Mouse (Mus musculus): ENCODE measurements at regions not wholly inside any gene's neighbourhood (a gene's known extent, or its start where the extent isn't known, plus 50 kb on each side); places are given as distances from the start of the nearest gene placed in this dataset.
A peak's percentile ranks its signal among the peaks of the same experiment; 100 is the strongest.

- H3K9ac ChIP-seq, result no peak overlapping the region
- H3K36me3 ChIP-seq (ENCODE audit: poor library complexity, severe bottlenecking), result no peaks in the 10 kb centered on the region
- ATAC-seq, result no peak
- H3K4me2 ChIP-seq, result no peak overlapping the region
- no peaks in the 10 kb centered on the region for H3K4me1 ChIP-seq
- no peak overlapping the region for H3K27ac ChIP-seq
- WGBS, result 76% methylated on average over 11 of the region's 11 CpGs
- H3K4me3 ChIP-seq, result no peak overlapping the region
- H3K27me3 ChIP-seq, result peaks cover 10% of the 10 kb centered on the region
- H3K9me3 ChIP-seq (replicated peaks), result no peaks in the 10 kb centered on the region
Measured at GRCm38 (mm10) chr6:100176914-100177560, 110.2 kb downstream of the Rybp start.

DNA sequence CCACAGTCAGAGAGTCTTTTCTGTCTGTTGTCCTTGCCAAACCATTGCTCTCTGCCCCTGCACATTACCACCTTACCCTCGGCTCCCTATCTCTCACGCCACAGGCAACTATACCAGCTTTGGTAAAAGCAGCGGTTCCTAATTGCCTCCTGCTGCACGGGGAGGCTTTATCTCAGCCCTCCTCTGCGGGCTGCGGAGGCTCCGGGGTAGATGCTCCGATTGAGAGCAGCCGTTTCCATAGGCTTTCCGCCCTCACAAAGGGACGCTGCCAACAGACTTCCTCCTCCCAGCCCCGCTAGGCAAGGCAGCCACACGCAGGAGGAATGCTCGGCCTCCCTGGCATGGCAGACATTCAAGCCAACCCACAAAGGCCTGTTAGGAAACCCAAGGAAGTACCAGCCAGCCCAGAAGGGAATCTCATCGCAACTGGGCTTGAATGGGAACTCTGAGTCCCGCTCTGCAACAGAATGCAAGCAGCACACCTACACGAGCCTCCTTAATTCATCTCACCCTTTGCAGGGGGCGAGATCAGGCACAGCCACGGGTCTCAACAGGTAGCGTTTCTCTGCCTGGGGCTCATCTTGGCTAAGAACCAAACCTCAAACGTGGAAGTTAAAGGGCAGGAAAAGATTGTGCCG, 116.5 kb downstream of the Rybp start:
- H3K36me3 ChIP-seq (ENCODE audit: poor library complexity, severe bottlenecking), result no peaks in the 10 kb centered on the region
- 0 out of 2 replicates have a peak overlapping the region, but pooled peaks have one; percentile 32 for H3K27ac ChIP-seq
- 3% methylated on average over 22 of the region's 22 CpGs for WGBS
- ATAC-seq, result peak; percentile 59
- H3K9ac ChIP-seq, result peak overlapping the region; percentile 53
- peak overlapping the region; percentile 53 for H3K4me2 ChIP-seq
- peaks cover 19% of the 10 kb centered on the region for H3K27me3 ChIP-seq
- H3K4me3 ChIP-seq, result peak overlapping the region; percentile 18
- peaks cover 13% of the 10 kb centered on the region for H3K4me1 ChIP-seq
- no peaks in the 10 kb centered on the region for H3K9me3 ChIP-seq (replicated peaks)

DNA sequence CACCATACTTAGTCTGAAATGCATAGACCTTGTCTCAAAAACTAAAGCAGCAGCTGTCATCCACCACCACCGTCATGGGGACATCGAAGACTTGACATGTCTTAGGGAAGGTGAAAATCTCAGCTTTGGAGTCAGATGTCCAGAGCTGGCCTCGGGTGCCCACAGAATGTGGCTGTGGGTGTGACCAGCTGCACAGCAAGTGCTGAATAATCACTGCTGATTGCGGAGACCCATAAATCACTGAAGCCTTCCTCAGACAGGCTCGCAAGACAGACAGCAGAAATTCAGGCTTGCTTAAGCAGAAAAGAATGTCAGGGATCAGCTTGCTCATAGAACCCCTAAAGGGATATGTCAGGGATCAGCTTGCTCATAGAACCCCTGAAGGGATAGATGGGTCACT, 120.0 kb downstream of the Rybp start:
- ATAC-seq, result no peak
- no peak overlapping the region for H3K27ac ChIP-seq
- H3K4me2 ChIP-seq, result no peak overlapping the region
- H3K4me1 ChIP-seq, result peaks cover 32% of the 10 kb centered on the region
- H3K9ac ChIP-seq, result no peak overlapping the region
- peaks cover 17% of the 10 kb centered on the region for H3K27me3 ChIP-seq
- H3K9me3 ChIP-seq (replicated peaks), result no peaks in the 10 kb centered on the region
- H3K36me3 ChIP-seq (ENCODE audit: poor library complexity, severe bottlenecking), result no peaks in the 10 kb centered on the region
- H3K4me3 ChIP-seq, result no peak overlapping the region
- WGBS, result 75% methylated on average over 5 of the region's 5 CpGs

- Histone ChIP-seq H3K9ac (no peak overlapping the region), H3K4me3 (no peak overlapping the region), H3K9me3 (replicated peaks) (no peaks in the 10 kb centered on the region), H3K4me2 (no peak overlapping the region), H3K36me3 (ENCODE audit: poor library complexity, severe bottlenecking) (no peaks in the 10 kb centered on the region), H3K27ac (no peak overlapping the region), H3K4me1 (peaks cover 35% of the 10 kb centered on the region), H3K27me3 (peaks cover 11% of the 10 kb centered on the region; the same call in 1 of the 2 replicates)
- ATAC-seq, result no peak
- 88% methylated on average over 3 of the region's 3 CpGs for WGBS
Measured at GRCm38 (mm10) chr6:100165746-100166145, 121.5 kb downstream of the Rybp start.

DNA sequence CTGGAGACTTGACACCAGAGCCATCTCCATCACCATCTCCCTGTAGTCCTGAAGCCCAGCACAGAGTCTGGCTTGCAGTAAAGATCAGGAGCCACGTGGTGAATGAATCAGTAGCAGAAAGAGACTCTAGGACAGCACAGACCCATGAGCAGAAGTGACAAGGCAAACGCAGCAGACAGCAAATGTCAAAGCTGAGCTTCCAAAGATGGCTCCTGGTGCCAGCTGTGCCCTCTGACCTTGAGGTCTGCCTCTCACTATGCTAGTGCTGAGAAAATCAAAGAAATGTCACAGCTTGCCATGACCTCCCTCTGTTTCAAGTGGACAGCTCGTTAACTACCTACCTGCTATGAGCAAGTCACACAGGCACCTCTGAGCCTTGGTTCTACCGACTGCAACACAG, 123.1 kb downstream of the Rybp start:
- no peak overlapping the region for H3K9ac ChIP-seq
- no peaks in the 10 kb centered on the region for H3K9me3 ChIP-seq (replicated peaks)
- H3K4me1 ChIP-seq, result peaks cover 31% of the 10 kb centered on the region
- 0 out of 2 replicates have a peak, but pooled peaks cover 5% of the 10 kb centered on the region for H3K27me3 ChIP-seq
- no peaks in the 10 kb centered on the region for H3K36me3 ChIP-seq (ENCODE audit: poor library complexity, severe bottlenecking)
- H3K4me3 ChIP-seq, result no peak overlapping the region
- H3K27ac ChIP-seq, result no peak overlapping the region
- H3K4me2 ChIP-seq, result no peak overlapping the region
- ATAC-seq, result no peak
- 36% methylated on average over 4 of the region's 4 CpGs for WGBS

DNA sequence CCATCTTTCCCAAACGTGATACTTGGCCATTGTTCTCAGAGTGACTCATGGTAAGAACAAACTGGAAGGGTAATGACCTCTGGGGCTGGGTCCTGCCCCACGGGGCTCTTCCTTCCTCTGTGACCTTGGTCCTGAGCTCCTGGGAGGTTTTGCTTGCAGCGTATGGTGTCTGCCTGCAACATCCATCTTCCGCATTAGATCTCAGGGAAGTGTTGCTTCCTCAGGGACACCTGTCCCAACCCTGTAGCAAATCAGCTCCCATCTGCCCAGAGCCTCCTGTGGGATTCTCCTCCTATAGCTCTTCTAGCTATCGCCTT, 123.5 kb downstream of the Rybp start:
- Histone ChIP-seq H3K27ac (no peak overlapping the region), H3K9me3 (replicated peaks) (no peaks in the 10 kb centered on the region), H3K4me1 (peaks cover 31% of the 10 kb centered on the region), H3K36me3 (ENCODE audit: poor library complexity, severe bottlenecking) (no peaks in the 10 kb centered on the region), H3K27me3 (0 out of 2 replicates have a peak, but pooled peaks cover 5% of the 10 kb centered on the region), H3K4me3 (no peak overlapping the region), H3K4me2 (peak overlapping the region; percentile 40; the same call in 1 of the 2 replicates), H3K9ac (no peak overlapping the region)
- ATAC-seq, result no peak
- WGBS, result 60% methylated on average over 5 of the region's 5 CpGs

- peak overlapping the region; percentile 40 for H3K4me2 ChIP-seq
- ATAC-seq, result peak; percentile 89
- 0 out of 2 replicates have a peak overlapping the region, but pooled peaks have one; percentile 1 for H3K4me3 ChIP-seq
- peak overlapping the region; percentile 28; the same call in 1 of the 2 replicates for H3K9ac ChIP-seq
- WGBS, result 15% methylated on average over 17 of the region's 17 CpGs
- no peaks in the 10 kb centered on the region for H3K9me3 ChIP-seq (replicated peaks)
- 0 out of 2 replicates have a peak, but pooled peaks cover 5% of the 10 kb centered on the region for H3K27me3 ChIP-seq
- no peaks in the 10 kb centered on the region for H3K36me3 ChIP-seq (ENCODE audit: poor library complexity, severe bottlenecking)
- peak overlapping the region; percentile 52 for H3K27ac ChIP-seq
- peaks cover 31% of the 10 kb centered on the region for H3K4me1 ChIP-seq
Measured at GRCm38 (mm10) chr6:100162961-100163813, 124.1 kb downstream of the Rybp start.

- peaks cover 55% of the 10 kb centered on the region for H3K4me1 ChIP-seq
Measured at GRCm38 (mm10) chr6:100160670-100161069, 126.6 kb downstream of the Rybp start.

GRCm38 (mm10) chr6:100159817-100160216, 127.5 kb downstream of the Rybp start:
- Histone ChIP-seq H3K4me1 (peaks cover 61% of the 10 kb centered on the region), H3K4me2 (no peak overlapping the region), H3K36me3 (ENCODE audit: poor library complexity, severe bottlenecking) (no peaks in the 10 kb centered on the region), H3K4me3 (no peak overlapping the region), H3K9ac (no peak overlapping the region), H3K27ac (no peak overlapping the region), H3K27me3 (0 out of 2 replicates have a peak, but pooled peaks cover 5% of the 10 kb centered on the region), H3K9me3 (replicated peaks) (no peaks in the 10 kb centered on the region)
- ATAC-seq, result no peak
- WGBS, result 84% methylated on average over 4 of the region's 4 CpGs

More at GRCm38 (mm10) chr6:100160670-100161069, 126.6 kb downstream of the Rybp start:
- Histone ChIP-seq H3K4me3 (no peak overlapping the region), H3K27ac (no peak overlapping the region), H3K9ac (no peak overlapping the region), H3K27me3 (0 out of 2 replicates have a peak, but pooled peaks cover 5% of the 10 kb centered on the region), H3K9me3 (replicated peaks) (no peaks in the 10 kb centered on the region), H3K36me3 (ENCODE audit: poor library complexity, severe bottlenecking) (no peaks in the 10 kb centered on the region), H3K4me2 (no peak overlapping the region)
- ATAC-seq, result no peak
- 65% methylated on average over 8 of the region's 8 CpGs for WGBS

- ATAC-seq, result no peak
- H3K4me2 ChIP-seq, result no peak overlapping the region
- H3K36me3 ChIP-seq (ENCODE audit: poor library complexity, severe bottlenecking), result no peaks in the 10 kb centered on the region
- H3K27me3 ChIP-seq, result 0 out of 2 replicates have a peak, but pooled peaks cover 4% of the 10 kb centered on the region
- WGBS, result 45% methylated on average over 1 of the region's 1 CpGs
- no peaks in the 10 kb centered on the region for H3K9me3 ChIP-seq (replicated peaks)
- H3K4me3 ChIP-seq, result no peak overlapping the region
- H3K27ac ChIP-seq, result no peak overlapping the region
- H3K4me1 ChIP-seq, result peaks cover 61% of the 10 kb centered on the region
- H3K9ac ChIP-seq, result no peak overlapping the region
Measured at GRCm38 (mm10) chr6:100159246-100159645, 128.0 kb downstream of the Rybp start.

- Histone ChIP-seq H3K27ac (no peak overlapping the region; the same call in 1 of the 2 replicates), H3K4me3 (no peak overlapping the region), H3K4me1 (peaks cover 42% of the 10 kb centered on the region), H3K4me2 (no peak overlapping the region), H3K9me3 (replicated peaks) (no peaks in the 10 kb centered on the region), H3K36me3 (ENCODE audit: poor library complexity, severe bottlenecking) (no peaks in the 10 kb centered on the region), H3K27me3 (no peaks in the 10 kb centered on the region), H3K9ac (no peak overlapping the region)
- peak; percentile 89 for ATAC-seq
- WGBS, result 26% methylated on average over 7 of the region's 7 CpGs
Measured at GRCm38 (mm10) chr6:100157288-100157687, 130.0 kb downstream of the Rybp start.

- no peaks in the 10 kb centered on the region for H3K36me3 ChIP-seq (ENCODE audit: poor library complexity, severe bottlenecking)
- peak overlapping the region; percentile 1; the same call in 1 of the 2 replicates for H3K9ac ChIP-seq
- no peak overlapping the region for H3K4me3 ChIP-seq
- H3K4me2 ChIP-seq, result no peak overlapping the region
- WGBS, result 67% methylated on average over 4 of the region's 4 CpGs
- H3K27ac ChIP-seq, result no peak overlapping the region
- no peaks in the 10 kb centered on the region for H3K9me3 ChIP-seq (replicated peaks)
- peaks cover 30% of the 10 kb centered on the region for H3K4me1 ChIP-seq
- no peak for ATAC-seq
- no peaks in the 10 kb centered on the region for H3K27me3 ChIP-seq
Measured at GRCm38 (mm10) chr6:100156163-100156562, 131.1 kb downstream of the Rybp start.
